Mouse (Mus musculus): ENCODE data around the gene Fam78a. TPM values are rescaled to one million over a fixed set of nuclear protein-coding genes. Genes with fewer than 3 reads are reported as not detected.

Gene Fam78a
- polyA plus RNA-seq, 1 experiment, result 12.5 TPM

GRCm38 (mm10) chr2:32038661-32039081 lies 46.0 kb downstream of the Fam78a start:
- WGBS, result 31% methylated on average over 8 of the region's 8 CpGs
- TF ChIP-seq CTCF (IDR thresholded peaks at IDR 0.05; ENCODE audit: control insufficient read depth, insufficient read depth, low read length), result no peak
- TF ChIP-seq POLR2A (IDR thresholded peaks at IDR 0.05; ENCODE audit: borderline replicate concordance, control insufficient read depth, low read depth, low read length), result no peak
- no peak overlapping the region for H3K4me3 ChIP-seq (replicated peaks; ENCODE audit: control insufficient read depth, low read depth, low read length)
- H3K27ac ChIP-seq (ENCODE audit: control insufficient read depth, insufficient read depth, low read depth, low read length, poor library complexity), result no peak overlapping the region; the same call in 1 of the 2 replicates
- H3K4me1 ChIP-seq (ENCODE audit: control insufficient read depth, insufficient read depth, low read length), result no peaks in the 10 kb centered on the region; the same call in 1 of the 2 replicates

GRCm38 (mm10) chr2:32037279-32037858 lies 47.3 kb downstream of the Fam78a start:
- WGBS, result 45% methylated on average over 6 of the region's 6 CpGs
- Histone ChIP-seq H3K4me1 (ENCODE audit: control insufficient read depth, insufficient read depth, low read length) (no peaks in the 10 kb centered on the region; the same call in 1 of the 2 replicates), H3K27ac (ENCODE audit: control insufficient read depth, insufficient read depth, low read depth, low read length, poor library complexity) (no peak overlapping the region)

GRCm38 (mm10) chr2:32034206-32034605 lies 50.5 kb downstream of the Fam78a start:
- 88% methylated on average over 6 of the region's 6 CpGs for WGBS
- Histone ChIP-seq H3K27ac (ENCODE audit: control insufficient read depth, insufficient read depth, low read depth, low read length, poor library complexity) (no peak overlapping the region), H3K4me1 (ENCODE audit: control insufficient read depth, insufficient read depth, low read length) (no peaks in the 10 kb centered on the region; the same call in none of the 2 replicates), H3K4me3 (replicated peaks; ENCODE audit: control insufficient read depth, low read depth, low read length) (no peak overlapping the region)
- no peak for TF ChIP-seq POLR2A (IDR thresholded peaks at IDR 0.05; ENCODE audit: borderline replicate concordance, control insufficient read depth, low read depth, low read length)
- no peak for TF ChIP-seq CTCF (IDR thresholded peaks at IDR 0.05; ENCODE audit: control insufficient read depth, insufficient read depth, low read length)

More at GRCm38 (mm10) chr2:32037279-32037858, 47.3 kb downstream of the Fam78a start:
- no peak overlapping the region for H3K4me3 ChIP-seq (replicated peaks; ENCODE audit: control insufficient read depth, low read depth, low read length)
- TF ChIP-seq POLR2A (IDR thresholded peaks at IDR 0.05; ENCODE audit: borderline replicate concordance, control insufficient read depth, low read depth, low read length), result no peak

GRCm38 (mm10) chr2:32033436-32033835 lies 51.2 kb downstream of the Fam78a start:
- WGBS, result 83% methylated on average over 6 of the region's 6 CpGs

GRCm38 (mm10) chr2:32029636-32030035 lies 55.0 kb downstream of the Fam78a start:
- TF ChIP-seq POLR2A (IDR thresholded peaks at IDR 0.05; ENCODE audit: borderline replicate concordance, control insufficient read depth, low read depth, low read length), result no peak
- no peak for TF ChIP-seq CTCF (IDR thresholded peaks at IDR 0.05; ENCODE audit: control insufficient read depth, insufficient read depth, low read length)
- 48% methylated on average over 3 of the region's 3 CpGs for WGBS
- H3K4me1 ChIP-seq (ENCODE audit: control insufficient read depth, insufficient read depth, low read length), result no peaks in the 10 kb centered on the region; the same call in 1 of the 2 replicates
- H3K27ac ChIP-seq (ENCODE audit: control insufficient read depth, insufficient read depth, low read depth, low read length, poor library complexity), result no peak overlapping the region
- no peak overlapping the region for H3K4me3 ChIP-seq (replicated peaks; ENCODE audit: control insufficient read depth, low read depth, low read length)

More at GRCm38 (mm10) chr2:32033436-32033835, 51.2 kb downstream of the Fam78a start:
- Histone ChIP-seq H3K4me3 (replicated peaks; ENCODE audit: control insufficient read depth, low read depth, low read length) (no peak overlapping the region), H3K4me1 (ENCODE audit: control insufficient read depth, insufficient read depth, low read length) (no peaks in the 10 kb centered on the region; the same call in none of the 2 replicates), H3K27ac (ENCODE audit: control insufficient read depth, insufficient read depth, low read depth, low read length, poor library complexity) (no peak overlapping the region)
- no peak for TF ChIP-seq POLR2A (IDR thresholded peaks at IDR 0.05; ENCODE audit: borderline replicate concordance, control insufficient read depth, low read depth, low read length)
- no peak for TF ChIP-seq CTCF (IDR thresholded peaks at IDR 0.05; ENCODE audit: control insufficient read depth, insufficient read depth, low read length)

GRCm38 (mm10) chr2:32024372-32024771 lies 60.3 kb downstream of the Fam78a start:
- no peaks in the 10 kb centered on the region for H3K4me1 ChIP-seq (ENCODE audit: control insufficient read depth, insufficient read depth, low read length)
- 92% methylated on average over 4 of the region's 4 CpGs for WGBS
- no peak overlapping the region for H3K27ac ChIP-seq (ENCODE audit: control insufficient read depth, insufficient read depth, low read depth, low read length, poor library complexity)
- no peak for TF ChIP-seq POLR2A (IDR thresholded peaks at IDR 0.05; ENCODE audit: borderline replicate concordance, control insufficient read depth, low read depth, low read length)
- TF ChIP-seq CTCF (IDR thresholded peaks at IDR 0.05; ENCODE audit: control insufficient read depth, insufficient read depth, low read length), result no peak
- H3K4me3 ChIP-seq (replicated peaks; ENCODE audit: control insufficient read depth, low read depth, low read length), result no peak overlapping the region

- Histone ChIP-seq H3K4me1 (ENCODE audit: control insufficient read depth, insufficient read depth, low read length) (no peaks in the 10 kb centered on the region), H3K27ac (ENCODE audit: control insufficient read depth, insufficient read depth, low read depth, low read length, poor library complexity) (no peak overlapping the region), H3K4me3 (replicated peaks; ENCODE audit: control insufficient read depth, low read depth, low read length) (no peak overlapping the region)
- TF ChIP-seq CTCF (IDR thresholded peaks at IDR 0.05; ENCODE audit: control insufficient read depth, insufficient read depth, low read length), result no peak
- no peak for TF ChIP-seq POLR2A (IDR thresholded peaks at IDR 0.05; ENCODE audit: borderline replicate concordance, control insufficient read depth, low read depth, low read length)
- WGBS, result 92% methylated on average over 5 of the region's 5 CpGs
Observed at GRCm38 (mm10) chr2:32020229-32020628, 64.4 kb downstream of the Fam78a start.

GRCm38 (mm10) chr2:32019704-32020103 lies 65.0 kb downstream of the Fam78a start:
- Histone ChIP-seq H3K27ac (ENCODE audit: control insufficient read depth, insufficient read depth, low read depth, low read length, poor library complexity) (no peak overlapping the region), H3K4me1 (ENCODE audit: control insufficient read depth, insufficient read depth, low read length) (no peaks in the 10 kb centered on the region), H3K4me3 (replicated peaks; ENCODE audit: control insufficient read depth, low read depth, low read length) (no peak overlapping the region)
- TF ChIP-seq CTCF (IDR thresholded peaks at IDR 0.05; ENCODE audit: control insufficient read depth, insufficient read depth, low read length) (no peak), POLR2A (IDR thresholded peaks at IDR 0.05; ENCODE audit: borderline replicate concordance, control insufficient read depth, low read depth, low read length) (no peak)
- whole genome bisulfite sequencing, result 94% methylated on average over 4 of the region's 4 CpGs
